Mouse (Mus musculus) G1E (cell line): ENCODE data around the gene Slc6a11. TPM values are rescaled to one million over a fixed set of nuclear protein-coding genes. Genes with fewer than 3 reads are reported as not detected.

Experiments
- ATAC-seq: 2 replicates; pipeline ENCODE4 v1.8.0; 2016; ENCODE audit warnings: mild to moderate bottlenecking; ENCODE audit not compliant: insufficient number of reproducible peaks, poor library complexity, low FRiP score, severe bottlenecking; ENCODE audit errors: extremely low read depth
- DNase-seq: peaks from one replicate; pipeline ENCODE4 v3.0.0; 2012; ENCODE audit warnings: low spot score
- H3K27me3 ChIP-seq: 2 replicates; pipeline ENCODE4 v1.6.1; 2012; ENCODE audit warnings: mild to moderate bottlenecking, low read length, inconsistent platforms; ENCODE audit not compliant: insufficient read depth
- H3K36me3 ChIP-seq: replicated peaks from 2 replicates; pipeline ENCODE3; 2012; ENCODE audit warnings: mild to moderate bottlenecking, inconsistent platforms
- H3K4me1 ChIP-seq: 2 replicates; pipeline ENCODE4 v1.6.1; 2012; ENCODE audit warnings: low read depth, low read length, inconsistent platforms, mixed read lengths; ENCODE audit not compliant: insufficient read depth
- H3K4me3 ChIP-seq: 2 replicates; pipeline ENCODE4 v1.5.1; 2012; ENCODE audit warnings: low read depth, mild to moderate bottlenecking, inconsistent platforms, low read length, moderate library complexity, mixed read lengths
- H3K9me3 ChIP-seq: replicated peaks from 2 replicates; pipeline ENCODE4 v1.6.1; 2012; ENCODE audit warnings: inconsistent platforms
- CTCF ChIP-seq: IDR thresholded peaks from 2 replicates; pipeline ENCODE4 v1.5.1; 2012; ENCODE audit warnings: low read depth, low read length, inconsistent platforms, mixed read lengths
- GATA1 ChIP-seq: IDR thresholded peaks from 2 replicates; pipeline ENCODE4 v1.6.1; 2012; ENCODE audit warnings: borderline replicate concordance, low read length, inconsistent platforms, mixed read lengths
- GATA2 ChIP-seq: IDR thresholded peaks from 2 replicates; pipeline ENCODE4 v1.6.1; 2012; ENCODE audit warnings: low read depth, low read length, inconsistent platforms, borderline replicate concordance
- POLR2AphosphoS5 ChIP-seq: IDR thresholded peaks from 2 replicates; pipeline ENCODE4 v1.6.1; 2012; ENCODE audit warnings: low read depth, low read length, inconsistent platforms; ENCODE audit not compliant: insufficient replicate concordance
- TAL1 ChIP-seq: conservative IDR thresholded peaks from 2 replicates; pipeline ENCODE4 v1.6.1; 2012; ENCODE audit warnings: low read depth, low read length, inconsistent platforms, mixed read lengths
- polyA plus RNA-seq: library from polyadenylated mRNA; stranded (reverse); fragments of >175 nt; gene quantifications from 2 replicates; pipeline ENCODE4 v1.2.3, GENCODE M21; 2012
- total RNA-seq, 2 experiments: library from RNA; stranded (forward) in 1 of 2; stranded (reverse) in 1 of 2; fragments of 200-1000 nt in 1 of 2; fragments of >200 nt in 1 of 2; fragmentation: Nextera tagmentation in 1 of 2; gene quantifications; 2 replicates each; pipeline ENCODE4 v1.2.3; 2014 to 2017

Slc6a11 gene
- total and polyA plus RNA-seq, 3 experiments, result 0.38 TPM; not detected in 2

DNA sequence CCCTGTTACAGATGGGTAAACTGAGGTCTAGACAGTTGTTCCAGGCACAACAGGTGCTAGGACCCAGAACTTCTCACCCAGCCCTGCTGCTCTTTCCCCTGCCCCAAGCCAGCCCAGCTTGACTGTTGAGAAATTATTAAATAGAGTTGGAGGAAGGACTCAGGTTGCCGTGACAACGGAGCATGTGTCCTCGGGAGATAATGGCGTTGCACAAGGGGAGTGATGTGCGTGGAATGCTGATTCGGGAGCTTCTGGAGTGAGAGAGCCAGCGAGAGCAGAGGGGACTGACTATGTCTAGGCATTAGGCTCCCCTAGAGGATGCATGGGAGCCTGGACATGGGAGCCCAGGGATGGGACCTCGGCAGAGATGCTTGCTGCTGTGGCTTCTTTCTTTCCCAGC lies 159.1 kb downstream of the Slc6a11 start:
- ATAC-seq (no peak), DNase-seq (no peak)
- Histone ChIP-seq H3K27me3 (no peaks in the 10 kb centered on the region), H3K9me3 (peaks cover 93% of the 10 kb centered on the region), H3K36me3 (no peaks in the 10 kb centered on the region), H3K4me1 (no peaks in the 10 kb centered on the region), H3K4me3 (no peak overlapping the region)
- TF ChIP-seq CTCF (no peak), GATA2 (no peak), TAL1 (no peak), GATA1 (no peak)

DNA sequence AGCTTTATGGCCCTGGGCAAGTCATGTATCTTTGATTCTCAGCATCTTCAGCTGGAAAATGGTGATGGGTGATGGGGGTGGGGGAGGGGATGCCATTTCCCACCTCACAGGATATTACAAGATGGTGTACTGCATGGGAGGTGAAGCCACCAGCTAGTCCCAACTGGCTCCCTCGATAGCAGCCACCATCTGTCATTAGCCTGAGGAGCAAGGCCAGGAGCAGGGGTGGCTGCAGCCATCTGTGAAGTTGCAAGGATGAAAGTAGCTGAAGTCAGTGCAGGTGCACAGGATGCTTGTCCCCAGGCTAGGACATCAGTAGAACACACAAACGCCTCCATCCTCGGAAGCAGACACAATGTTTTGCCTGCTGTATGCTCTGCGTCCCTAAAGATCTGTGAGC lies 159.9 kb downstream of the Slc6a11 start:
- Histone ChIP-seq H3K36me3 (no peaks in the 10 kb centered on the region), H3K9me3 (peaks cover 94% of the 10 kb centered on the region), H3K27me3 (no peaks in the 10 kb centered on the region), H3K4me1 (no peaks in the 10 kb centered on the region), H3K4me3 (no peak overlapping the region)
- no peak for DNase-seq
- no peak for TF ChIP-seq TAL1
- TF ChIP-seq POLR2AphosphoS5, result no peak
- no peak for TF ChIP-seq GATA1
- TF ChIP-seq CTCF, result no peak
- no peak for TF ChIP-seq GATA2
- ATAC-seq, result no peak

DNA sequence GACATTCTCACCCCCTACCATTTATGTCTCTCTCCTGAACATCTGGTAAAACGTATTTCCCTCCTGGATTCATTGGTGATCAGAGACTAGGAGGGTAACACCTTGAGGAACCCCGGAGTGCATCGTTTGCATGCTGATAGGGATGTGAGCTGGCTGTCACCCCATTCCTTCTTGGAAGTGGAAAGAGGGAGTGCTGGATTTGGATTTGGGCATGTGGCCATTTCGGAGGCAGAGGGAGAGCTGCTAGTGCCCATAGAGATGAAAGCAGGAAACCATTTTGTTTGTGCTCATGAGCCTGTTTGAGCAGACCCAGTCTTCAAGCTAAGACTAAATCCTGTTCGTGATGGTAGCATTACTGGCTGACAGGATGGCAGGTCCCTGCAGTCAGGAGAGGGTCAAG lies 160.4 kb downstream of the Slc6a11 start:
- no peaks in the 10 kb centered on the region for H3K4me1 ChIP-seq
- H3K4me3 ChIP-seq, result no peak overlapping the region
- DNase-seq (no peak), ATAC-seq (no peak)
- no peaks in the 10 kb centered on the region for H3K27me3 ChIP-seq
- peaks cover 94% of the 10 kb centered on the region for H3K9me3 ChIP-seq
- no peaks in the 10 kb centered on the region for H3K36me3 ChIP-seq
- TF ChIP-seq GATA2, result no peak
- TF ChIP-seq POLR2AphosphoS5, result no peak
- TF ChIP-seq TAL1, result no peak
- TF ChIP-seq GATA1, result no peak
- no peak for TF ChIP-seq CTCF

DNA sequence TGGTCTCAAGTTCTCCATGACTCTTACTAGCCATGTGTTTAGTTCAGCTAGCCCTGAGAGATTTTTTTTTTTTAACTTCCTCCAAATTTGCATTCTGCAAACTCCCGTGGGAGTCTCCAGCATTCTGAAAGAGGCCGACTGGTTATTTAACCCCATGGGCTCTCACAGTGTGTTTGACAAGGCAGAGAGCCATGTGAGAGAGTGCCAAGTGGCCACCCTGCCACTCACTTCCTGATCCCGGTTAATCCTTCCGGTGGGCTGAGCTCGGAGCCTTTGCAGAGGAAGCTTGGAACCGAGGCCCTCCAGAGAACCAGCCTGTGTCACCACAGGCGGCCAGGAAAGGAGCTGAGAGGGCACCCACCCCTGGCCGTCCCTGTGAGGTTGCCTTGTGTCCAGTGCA lies 162.5 kb downstream of the Slc6a11 start:
- H3K9me3 ChIP-seq, result peaks cover 96% of the 10 kb centered on the region
- H3K4me3 ChIP-seq, result no peak overlapping the region
- H3K4me1 ChIP-seq, result no peaks in the 10 kb centered on the region
- ATAC-seq (no peak), DNase-seq (no peak)
- TF ChIP-seq GATA1, result no peak
- TF ChIP-seq TAL1, result no peak
- no peak for TF ChIP-seq POLR2AphosphoS5
- no peak for TF ChIP-seq CTCF
- TF ChIP-seq GATA2, result no peak
- H3K27me3 ChIP-seq, result no peaks in the 10 kb centered on the region
- no peaks in the 10 kb centered on the region for H3K36me3 ChIP-seq

DNA sequence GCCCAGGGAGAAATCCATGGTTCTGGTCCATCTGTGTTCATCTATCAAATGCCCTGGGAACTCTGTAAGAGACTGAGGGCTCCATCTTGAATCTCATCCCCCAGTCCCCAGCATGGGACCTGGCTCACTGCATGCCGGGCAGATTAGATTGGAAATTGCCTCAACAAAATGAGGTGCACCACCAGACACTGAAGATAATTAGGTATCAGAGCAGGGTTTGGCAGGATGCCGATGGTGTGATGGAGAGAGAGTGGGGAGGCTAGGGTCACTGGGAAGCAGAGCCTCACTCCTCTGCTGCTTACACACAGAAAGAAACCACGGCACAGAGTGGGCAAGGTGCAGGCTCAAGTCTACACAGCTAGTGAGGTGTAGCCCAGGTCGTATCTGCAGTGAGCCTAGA lies 164.0 kb downstream of the Slc6a11 start:
- Histone ChIP-seq H3K36me3 (no peaks in the 10 kb centered on the region), H3K9me3 (peaks cover 96% of the 10 kb centered on the region), H3K4me3 (no peak overlapping the region), H3K4me1 (no peaks in the 10 kb centered on the region), H3K27me3 (no peaks in the 10 kb centered on the region; the same call in 1 of the 2 replicates)
- TF ChIP-seq TAL1, result no peak
- TF ChIP-seq GATA2, result no peak
- TF ChIP-seq CTCF, result no peak
- TF ChIP-seq GATA1, result no peak
- TF ChIP-seq POLR2AphosphoS5, result no peak
- DNase-seq, result no peak
- ATAC-seq, result no peak

DNA sequence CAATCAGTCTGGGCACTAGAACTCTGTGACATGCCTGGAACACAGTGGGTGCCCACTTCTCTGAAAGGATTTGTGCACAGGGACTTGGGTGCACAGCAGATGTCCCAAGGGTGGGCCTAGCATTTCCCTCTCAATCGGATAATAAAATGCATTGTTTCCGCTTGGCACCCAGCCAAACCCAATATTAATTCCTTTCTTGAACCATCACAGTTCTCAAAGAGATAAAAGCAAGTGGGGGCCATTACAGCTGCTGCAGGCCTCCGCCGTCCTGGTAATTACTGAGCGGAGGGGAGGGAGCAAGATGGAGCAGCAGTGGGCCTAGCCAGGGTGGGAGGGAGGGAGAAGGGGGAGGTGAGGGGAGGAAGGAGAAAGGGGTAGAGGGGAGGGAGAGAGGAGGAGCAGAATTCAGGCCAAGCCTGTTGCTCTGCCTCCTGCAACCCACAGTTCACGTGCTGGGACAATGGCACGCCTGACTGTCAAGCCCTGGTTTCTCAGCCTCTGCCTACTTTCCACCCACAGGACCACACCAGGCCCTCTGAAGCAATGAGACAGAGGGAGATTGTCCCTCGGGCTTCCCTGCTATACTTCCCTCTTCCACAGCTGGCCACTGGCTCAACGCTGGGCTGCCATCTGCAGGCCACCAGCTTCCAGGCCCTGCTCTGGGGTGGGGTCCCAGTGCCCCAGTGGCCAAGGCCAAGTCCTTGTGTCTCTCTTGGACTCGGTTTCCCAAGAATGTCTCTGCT lies 166.4 kb downstream of the Slc6a11 start:
- DNase-seq, result no peak
- peaks cover 2% of the 10 kb centered on the region; the same call in 1 of the 2 replicates for H3K27me3 ChIP-seq
- no peak overlapping the region for H3K4me3 ChIP-seq
- H3K36me3 ChIP-seq, result no peaks in the 10 kb centered on the region
- ATAC-seq, result no peak
- H3K9me3 ChIP-seq, result peaks cover 94% of the 10 kb centered on the region
- TF ChIP-seq POLR2AphosphoS5 (no peak), CTCF (no peak), GATA1 (no peak), TAL1 (no peak), GATA2 (no peak)
- H3K4me1 ChIP-seq, result no peaks in the 10 kb centered on the region

Other genes with a start within 250 kb of the Slc6a11 start
- not detected in 2 replicates for gene Atp2b2, start 88.6 kb upstream of the Slc6a11 start, total RNA-seq (2014; fragmentation: Nextera tagmentation)
- gene Atp2b2, start 88.6 kb upstream of the Slc6a11 start, total RNA-seq (2017), result under 0.01 and 0.22 TPM in 2 replicates
- gene Atp2b2, start 88.6 kb upstream of the Slc6a11 start, polyA plus RNA-seq, result not detected in 2 replicates
- gene Slc6a1, start 151.4 kb downstream of the Slc6a11 start, total RNA-seq (2014; fragmentation: Nextera tagmentation), result not detected in 2 replicates
- gene Slc6a1, start 151.4 kb downstream of the Slc6a11 start, total RNA-seq (2017), result 0.17 and 0.27 TPM in 2 replicates
- not detected in 2 replicates for gene Slc6a1, start 151.4 kb downstream of the Slc6a11 start, polyA plus RNA-seq